Mouse (Mus musculus) left cerebral cortex, adult 2 months (tissue): ENCODE measurements at regions not wholly inside any gene's neighbourhood (a gene's known extent, or its start where the extent isn't known, plus 50 kb on each side); places are given as distances from the start of the nearest gene placed in this dataset.
A peak's percentile ranks its signal among the peaks of the same experiment; 100 is the strongest.
"Not testable (repeated sequence)": the region's sequence is repeated elsewhere in the genome, so short reads cannot be mapped to it uniquely, and the experiment has no call there.

Experiments
- DNase-seq, 2 experiments: peaks; one replicate each; pipeline ENCODE4 v3.0.0; 2021 to 2022; ENCODE audit warnings: low spot score in 2 of 2, mixed read lengths in 1 of 2; ENCODE audit errors: extremely low spot score in 1 of 2
- H3K27ac ChIP-seq: fragments of 200-600 bp; 2 replicates; pipeline ENCODE4 v1.8.1; 2022
- H3K4me3 ChIP-seq: fragments of 200-600 bp; 2 replicates; pipeline ENCODE4 v1.8.1; 2022
- CTCF ChIP-seq: fragments of 200-600 bp; IDR thresholded peaks from 2 replicates; pipeline ENCODE4 v1.8.1; 2022; ENCODE audit warnings: antibody characterized with exemption, mild to moderate bottlenecking, moderate library complexity
- intact Hi-C: fragments of 180-260 bp; cut with DNase I; formaldehyde crosslinking; loops from one replicate; pipeline ENCODE4 v1.15.1; 2025

GRCm38 (mm10) chr1:78588036-78588435, 69.6 kb upstream of the Acsl3 start:
- H3K4me3 ChIP-seq = no peak overlapping the region
- H3K27ac ChIP-seq = no peak overlapping the region
- intact Hi-C loops = no loop called here
- no peak for TF ChIP-seq CTCF
- DNase-seq = no peak

GRCm38 (mm10) chr1:78588660-78589059, 69.0 kb upstream of the Acsl3 start:
- DNase-seq, H3K27ac ChIP-seq, intact Hi-C loops, H3K4me3 ChIP-seq: not testable (repeated sequence)

- intact Hi-C loops = no loop called here
- H3K27ac ChIP-seq = peak overlapping the region; percentile 56
- DNase-seq = peak in 1 of 2 experiments; percentile 17
- H3K4me3 ChIP-seq = no peak overlapping the region
- no peak for TF ChIP-seq CTCF
These were observed 67.1 kb upstream of the Acsl3 start for GRCm38 (mm10) chr1:78590558-78590957.

- no peak overlapping the region for H3K4me3 ChIP-seq
- intact Hi-C loops = loop anchor here (2.0 kb wide), 2 partner anchors 57 to 63 kb away; partner anchors contain the start of gene Acsl3
- no peak for TF ChIP-seq CTCF
- H3K27ac ChIP-seq = peak overlapping the region; percentile 38; the same call in 1 of the 2 replicates
- DNase-seq = peak in 1 of 2 experiments; percentile 40
These were observed 63.5 kb upstream of the Acsl3 start for GRCm38 (mm10) chr1:78593927-78594641.

- H3K27ac ChIP-seq = no peak overlapping the region
- intact Hi-C loops = loop anchor here (2.0 kb wide), 2 partner anchors 59 to 61 kb away; partner anchors contain the start of gene Acsl3
- TF ChIP-seq CTCF = no peak
These were observed 62.0 kb upstream of the Acsl3 start for GRCm38 (mm10) chr1:78595521-78596139.

GRCm38 (mm10) chr1:78598561-78598960, 59.1 kb upstream of the Acsl3 start:
- TF ChIP-seq CTCF = no peak
- DNase-seq = no peak
- H3K27ac ChIP-seq = no peak overlapping the region
- intact Hi-C loops = no loop called here
- H3K4me3 ChIP-seq = no peak overlapping the region

More at GRCm38 (mm10) chr1:78595521-78596139, 62.0 kb upstream of the Acsl3 start:
- no peak for DNase-seq
- no peak overlapping the region for H3K4me3 ChIP-seq

DNA sequence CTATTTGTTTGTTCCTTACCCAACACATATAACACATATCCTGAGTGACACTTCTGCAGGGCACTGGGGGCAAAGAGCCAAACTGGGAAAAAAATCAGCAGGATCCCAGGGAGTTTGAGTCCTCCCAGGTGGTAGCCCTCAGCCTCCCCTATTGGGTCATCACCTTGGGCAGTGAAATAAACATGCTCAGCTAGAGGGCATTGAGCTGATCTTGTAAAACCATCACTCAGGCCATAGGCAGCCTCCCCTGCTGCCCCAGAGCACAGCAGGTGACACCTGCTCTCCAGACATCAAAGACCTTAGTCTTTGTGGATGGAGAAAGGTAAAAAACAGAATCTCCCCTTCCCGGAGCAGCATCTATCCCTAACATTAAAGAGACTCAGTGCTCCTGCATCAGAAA, 57.0 kb upstream of the Acsl3 start:
- TF ChIP-seq CTCF = no peak
- intact Hi-C loops = no loop called here
- DNase-seq = no peak
- H3K27ac ChIP-seq = no peak overlapping the region
- H3K4me3 ChIP-seq = no peak overlapping the region

DNA sequence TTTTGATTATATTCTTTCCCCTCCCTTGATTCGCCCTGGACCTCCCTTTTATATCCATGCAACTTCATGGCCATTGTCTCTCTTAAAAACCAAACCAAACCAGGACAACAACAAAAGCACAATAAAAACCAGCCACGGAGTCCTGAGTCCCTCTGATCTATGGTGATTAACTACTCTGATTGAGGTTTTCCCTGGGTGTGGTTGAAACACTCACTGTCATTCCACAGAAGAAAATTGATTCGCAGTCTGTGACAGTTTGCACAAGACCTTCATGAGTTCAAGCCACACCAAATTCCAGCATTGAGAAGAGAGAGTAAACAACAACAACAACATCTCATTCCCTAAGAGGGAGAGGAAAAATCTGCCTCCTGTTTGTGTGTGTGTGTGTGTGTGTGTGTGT, 56.1 kb upstream of the Acsl3 start:
- intact Hi-C loops = no loop called here
- H3K27ac ChIP-seq = no peak overlapping the region
- no peak for DNase-seq
- H3K4me3 ChIP-seq = no peak overlapping the region
- no peak for TF ChIP-seq CTCF

- no peak for DNase-seq
These were observed 55.6 kb upstream of the Acsl3 start for GRCm38 (mm10) chr1:78602039-78602438.

DNA sequence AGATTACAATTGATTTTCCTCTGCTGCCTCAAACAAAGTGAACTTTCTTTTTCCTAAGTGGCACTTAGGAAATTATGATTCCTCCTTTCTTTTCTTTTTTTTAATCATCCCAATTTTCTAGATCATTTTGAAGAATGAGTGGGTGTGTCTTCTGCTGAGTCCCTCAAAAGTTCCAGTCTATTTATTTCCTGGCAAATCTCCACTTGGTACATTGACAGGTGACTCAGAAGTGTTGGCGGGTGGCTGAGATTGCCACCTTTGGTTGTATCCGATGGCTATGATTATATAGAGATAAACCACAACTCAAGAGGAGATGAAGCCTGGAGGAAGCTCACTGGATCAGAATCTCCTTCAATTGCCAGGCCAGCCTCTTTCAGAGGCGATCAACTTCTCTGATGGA, 54.7 kb upstream of the Acsl3 start:
- intact Hi-C loops = no loop called here
- no peak for DNase-seq
- Histone ChIP-seq H3K27ac (no peak overlapping the region), H3K4me3 (no peak overlapping the region)
- no peak for TF ChIP-seq CTCF

More at GRCm38 (mm10) chr1:78602039-78602438, 55.6 kb upstream of the Acsl3 start:
- intact Hi-C loops = no loop called here
- no peak for TF ChIP-seq CTCF
- no peak overlapping the region for H3K4me3 ChIP-seq
- no peak overlapping the region for H3K27ac ChIP-seq

- Histone ChIP-seq H3K27ac (no peak overlapping the region), H3K4me3 (no peak overlapping the region)
- intact Hi-C loops = no loop called here
- TF ChIP-seq CTCF = no peak
- no peak for DNase-seq
These were observed 52.6 kb upstream of the Acsl3 start for GRCm38 (mm10) chr1:78604820-78605550.
